Mouse (Mus musculus) embryo, embryonic 10.5 days (tissue): Measurements from ENCODE around the gene Rad9a.
"Not testable (repeated sequence)": the region's sequence is repeated elsewhere in the genome, so short reads cannot be mapped to it uniquely, and the experiment has no call there.

Experiments used
- DNase-seq: peaks from one replicate; pipeline ENCODE4 v3.0.0-alpha.2; 2015; ENCODE audit warnings: low spot score

Rad9a gene

DNA sequence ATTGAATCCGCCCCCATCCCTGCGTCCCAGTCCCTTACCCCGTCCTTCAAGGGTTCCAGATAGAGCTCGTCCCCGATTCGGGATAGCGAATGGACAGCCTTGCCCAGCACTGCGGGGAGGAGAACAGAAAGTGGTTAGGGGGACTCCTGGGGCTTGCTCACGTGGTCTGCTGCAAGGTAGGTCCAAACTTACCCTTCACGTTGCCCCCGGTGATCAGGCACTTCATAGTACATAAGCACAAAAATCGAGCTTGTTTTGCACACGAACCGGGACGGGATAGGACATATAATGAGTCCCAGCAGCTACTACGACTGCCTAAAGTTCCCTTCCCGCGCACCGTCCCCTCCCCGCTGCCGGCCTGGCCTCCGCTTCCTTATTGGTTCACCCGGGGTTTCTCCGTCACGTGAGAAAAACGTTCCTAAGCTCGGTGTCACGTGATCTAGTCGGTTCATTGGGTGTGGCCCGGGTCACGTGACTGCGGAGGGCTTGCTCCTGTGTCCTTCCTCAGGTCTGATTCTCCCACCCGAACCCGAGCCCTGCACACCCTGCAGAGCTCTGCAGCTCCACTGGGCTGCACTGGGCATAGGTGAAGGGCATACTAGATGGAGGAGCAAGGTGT is at the start of gene Rad9a:
Gene Rad9a (minus strand): TSS at position 372 of the 619 bp plus-strand sequence.
- peak; percentile 100 for DNase-seq

GRCm38 (mm10) chr19:4248683-4249082 is 47.2 kb upstream of the Rad9a start:
- DNase-seq = not testable (repeated sequence)

DNA sequence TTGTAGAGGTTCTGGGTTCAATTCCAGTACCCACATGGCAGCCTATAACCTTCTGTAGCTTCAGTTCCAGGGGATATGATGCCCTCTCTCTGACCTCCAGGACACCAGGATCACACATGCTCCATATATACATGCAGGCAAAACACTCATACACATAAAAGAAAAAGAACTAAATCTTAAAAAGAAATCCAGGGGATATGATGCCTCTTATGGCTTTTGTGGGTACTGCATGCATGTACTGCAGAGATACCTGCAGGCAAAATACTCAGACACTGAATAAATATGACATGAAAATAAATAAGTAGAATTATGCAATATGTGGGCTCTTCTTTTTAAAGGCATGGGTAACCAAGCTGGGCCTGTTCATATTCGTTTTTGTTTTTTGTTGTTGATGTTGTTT is 45.5 kb upstream of the Rad9a start:
- DNase-seq = no peak

- no peak for DNase-seq
Measured at GRCm38 (mm10) chr19:4244775-4245174, 43.3 kb upstream of the Rad9a start.

GRCm38 (mm10) chr19:4242416-4242815 is 41.0 kb upstream of the Rad9a start:
- no peak for DNase-seq

- peak; percentile 66 for DNase-seq
Measured at GRCm38 (mm10) chr19:4240247-4240668, 38.8 kb upstream of the Rad9a start.

DNA sequence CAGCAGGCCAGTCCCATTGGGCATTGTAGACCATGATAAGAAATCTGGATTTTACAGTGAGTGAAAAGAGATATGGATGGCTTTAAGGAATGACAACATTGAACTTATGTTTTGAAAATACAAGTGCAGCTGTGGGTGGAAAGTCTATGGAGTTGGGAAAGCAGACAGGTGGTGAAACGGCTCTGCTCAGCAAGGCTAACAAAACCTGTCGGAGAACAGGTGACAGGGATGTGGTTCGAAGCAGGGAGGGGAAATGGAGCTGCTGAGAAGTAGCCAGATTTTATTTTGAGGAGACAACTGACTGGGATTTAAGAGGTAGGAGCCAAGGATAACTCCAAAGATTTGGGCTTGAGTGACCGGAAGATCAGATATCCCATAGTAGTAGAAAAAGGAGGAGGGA is 33.1 kb upstream of the Rad9a start:
- DNase-seq = no peak

DNA sequence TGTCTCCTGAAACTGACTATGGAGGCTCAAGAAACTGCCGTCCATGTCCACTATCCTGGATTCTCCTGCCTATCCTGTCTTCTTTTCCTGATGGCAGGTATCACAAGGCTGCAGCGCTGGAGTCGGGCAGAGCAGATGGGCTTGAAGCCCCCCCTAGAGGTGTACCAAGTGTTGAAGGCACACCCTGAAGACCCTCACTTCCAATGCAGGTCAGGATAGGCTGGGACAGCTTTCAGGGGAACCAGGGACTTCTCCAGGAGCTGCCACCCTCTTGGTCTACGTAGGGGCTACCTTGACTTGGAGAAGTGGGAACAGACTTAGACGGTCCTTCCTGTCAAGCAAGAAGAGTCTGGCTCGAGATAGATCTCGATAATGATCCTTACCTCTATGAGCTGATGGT is 31.2 kb upstream of the Rad9a start:
- DNase-seq = no peak

- no peak for DNase-seq
Measured at GRCm38 (mm10) chr19:4232186-4232572, 30.7 kb upstream of the Rad9a start.

DNA sequence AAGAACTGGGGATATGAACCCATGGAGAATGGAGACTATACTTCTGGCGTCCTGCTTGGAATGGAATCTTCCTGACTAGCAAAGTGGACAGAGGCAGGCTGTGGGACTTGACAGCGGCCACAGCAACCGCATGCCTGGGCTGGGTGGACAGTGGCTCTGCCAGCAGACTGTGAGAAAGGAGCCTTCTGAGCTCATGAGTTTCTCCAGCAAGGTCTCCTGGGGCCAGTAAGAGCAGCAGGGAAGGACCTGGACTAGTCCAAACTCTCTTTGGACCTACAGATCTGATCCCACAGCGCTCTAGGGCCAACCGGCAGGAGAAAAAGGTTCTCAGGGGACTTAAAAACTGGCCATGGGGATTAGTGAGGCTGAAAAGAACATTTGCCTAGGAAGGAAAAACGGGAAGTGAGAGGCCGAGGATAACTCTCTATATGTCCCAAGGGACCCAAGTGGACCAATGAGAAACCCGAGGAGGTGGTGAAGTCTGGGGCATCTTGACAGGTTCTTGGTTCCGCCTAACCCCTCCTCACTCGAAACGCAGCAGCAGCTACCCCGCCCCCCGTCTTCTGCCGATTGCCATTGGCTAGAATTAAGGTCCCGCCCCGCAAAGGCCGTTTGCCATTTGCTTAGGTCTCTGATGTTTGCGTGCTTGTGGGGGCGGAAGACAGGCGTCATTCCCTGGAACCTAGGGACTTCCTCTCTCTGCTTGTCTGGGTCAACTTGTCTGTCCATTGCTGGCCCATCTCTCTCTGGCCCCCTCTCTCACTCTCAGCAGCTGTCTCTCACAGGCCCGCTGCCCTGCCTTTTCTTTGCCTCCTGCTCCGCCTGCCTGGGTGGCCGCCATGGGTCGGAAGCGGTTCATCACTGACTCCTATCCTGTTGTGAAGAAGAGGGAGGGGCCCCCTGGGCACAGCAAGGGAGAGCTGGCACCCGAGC is 30.1 kb upstream of the Rad9a start, which contains the start of gene Pold4:
Gene Pold4 (plus strand): TSS at position 647 of the 933 bp plus-strand sequence.
- DNase-seq = peak; percentile 97

GRCm38 (mm10) chr19:4230415-4230814 is 29.0 kb upstream of the Rad9a start:
- DNase-seq = no peak

DNA sequence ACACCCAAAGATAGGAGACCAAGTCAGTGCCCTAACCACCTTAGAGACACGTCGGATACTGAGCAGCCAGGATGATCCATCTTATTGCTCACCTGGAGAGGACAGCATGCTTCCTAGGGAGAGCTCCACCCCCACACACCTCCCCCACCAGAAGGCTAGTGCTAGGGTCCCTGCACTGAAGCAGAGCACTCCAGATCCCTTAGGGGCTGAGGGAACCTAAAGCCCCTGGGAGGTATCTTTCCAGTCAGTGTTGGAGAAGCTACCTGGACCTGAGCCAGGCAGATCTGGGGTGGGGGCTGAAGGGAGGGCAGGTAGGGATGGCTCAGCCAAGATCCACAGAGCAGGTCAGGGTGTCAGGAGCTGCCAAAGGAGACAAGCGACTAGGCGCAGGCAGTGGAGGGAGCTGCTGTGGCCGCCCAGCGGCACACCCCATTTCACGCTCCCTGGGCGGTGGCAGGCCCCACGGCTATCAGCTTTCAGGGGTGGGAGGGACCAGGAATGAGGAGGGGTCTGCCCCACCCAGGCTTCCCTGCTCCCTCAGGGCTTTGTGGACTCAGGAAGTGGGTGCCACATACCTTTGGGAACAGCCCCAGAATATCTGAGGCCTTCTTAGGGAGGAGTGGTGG is 28.1 kb upstream of the Rad9a start:
- DNase-seq = no peak

DNA sequence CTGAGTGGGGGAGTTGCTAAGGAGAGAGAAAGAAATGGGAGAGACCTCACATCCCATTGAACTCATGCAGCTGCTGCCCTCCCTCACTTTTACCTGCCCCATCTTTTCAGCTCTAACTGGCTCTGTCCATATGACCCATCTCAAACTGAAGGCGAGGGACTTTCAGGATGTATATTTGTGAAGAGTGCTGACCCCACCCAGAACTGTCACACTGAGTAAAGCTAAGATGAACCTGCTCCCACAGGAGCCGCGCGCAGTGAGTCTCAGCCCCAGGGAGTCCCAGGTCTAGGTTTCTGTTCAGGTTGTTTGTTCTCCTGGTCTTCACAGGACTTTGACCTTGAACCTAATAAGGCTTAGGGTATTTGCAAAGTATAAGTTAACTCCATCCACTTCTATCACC is 27.4 kb upstream of the Rad9a start:
- DNase-seq = no peak

GRCm38 (mm10) chr19:4227894-4228678 is 26.6 kb upstream of the Rad9a start:
- DNase-seq = peak; percentile 93

DNA sequence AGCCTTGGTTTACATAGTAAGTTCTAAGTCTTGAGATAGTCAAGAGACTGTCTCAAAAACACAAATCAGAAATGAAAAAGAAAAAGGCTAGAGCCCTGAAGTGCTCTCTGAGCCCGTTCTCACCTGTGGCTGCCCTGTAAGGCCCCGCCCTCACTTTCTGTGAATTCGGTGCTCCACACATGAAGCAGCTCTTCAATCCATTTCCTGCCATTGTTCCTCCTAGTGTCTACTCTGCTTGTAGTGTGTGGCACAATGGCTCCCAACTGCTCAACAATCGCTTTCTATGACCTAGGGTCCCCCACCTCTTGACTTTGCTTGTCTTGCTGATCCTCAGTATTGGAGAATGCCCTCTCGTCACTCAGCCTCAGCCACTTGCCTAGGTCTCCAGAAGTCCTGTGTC is 26.0 kb upstream of the Rad9a start:
- DNase-seq = no peak

- DNase-seq = no peak
Measured at GRCm38 (mm10) chr19:4226779-4227178, 25.3 kb upstream of the Rad9a start.

GRCm38 (mm10) chr19:4222165-4222564 is 20.7 kb upstream of the Rad9a start:
- no peak for DNase-seq

DNA sequence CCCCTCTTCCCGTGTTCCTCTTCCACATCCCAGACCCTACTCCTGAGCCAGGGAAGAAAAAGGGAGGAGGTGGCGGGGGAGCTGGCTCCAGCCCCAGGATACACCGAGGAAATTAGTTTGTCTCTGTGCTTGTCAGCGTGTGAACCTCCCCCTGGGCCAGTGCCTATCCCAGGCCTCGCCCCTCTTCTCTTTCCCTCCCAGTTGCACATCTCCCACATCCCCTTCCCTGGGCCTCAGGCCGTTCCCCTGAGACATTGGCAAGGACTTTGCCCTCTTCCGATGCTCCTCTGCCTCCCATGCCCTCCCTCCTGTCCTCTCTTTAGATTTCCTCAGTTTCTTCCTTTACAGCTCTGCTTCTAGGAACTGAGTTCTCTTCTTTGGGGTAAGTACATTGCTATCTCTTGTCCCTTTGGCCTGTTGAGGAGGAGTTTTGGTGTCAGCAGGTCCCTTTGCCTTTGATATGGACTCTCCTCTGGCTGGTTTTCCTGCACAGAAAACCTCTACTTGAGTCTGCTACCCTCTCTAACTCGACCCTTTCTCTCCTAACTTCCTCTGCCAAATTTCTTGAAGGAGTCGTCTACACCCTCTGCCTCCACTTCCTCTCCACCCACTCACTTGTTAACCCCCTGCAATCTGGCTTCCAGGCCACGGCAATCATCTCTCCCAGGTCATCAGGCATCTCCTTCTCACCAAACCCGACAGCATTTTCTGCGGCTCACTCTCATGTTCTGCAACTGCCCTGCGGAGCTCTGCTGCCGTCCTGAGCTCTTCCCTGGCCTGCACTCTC is 19.7 kb upstream of the Rad9a start:
- DNase-seq = no peak

GRCm38 (mm10) chr19:4220416-4220815 is 19.0 kb upstream of the Rad9a start:
- no peak for DNase-seq

GRCm38 (mm10) chr19:4219943-4220342 is 18.5 kb upstream of the Rad9a start:
- no peak for DNase-seq

DNA sequence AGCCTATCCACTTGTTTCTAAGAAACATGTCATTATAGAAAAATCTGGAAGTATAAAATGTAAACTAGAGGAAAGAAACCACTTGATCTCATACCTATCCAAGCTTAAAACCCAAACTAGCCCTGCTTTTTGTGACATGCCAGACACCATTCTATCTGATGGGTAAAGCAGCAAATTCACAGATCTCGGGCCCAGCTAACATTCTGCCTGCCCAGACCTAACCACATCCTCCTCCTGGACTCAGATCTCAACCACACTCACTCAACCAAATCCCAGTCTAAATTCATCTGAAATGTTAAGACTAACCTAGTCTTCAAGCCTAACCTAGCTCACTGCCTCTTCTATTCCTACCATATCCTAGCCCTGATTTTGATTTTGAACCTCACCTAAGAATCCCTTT is 17.3 kb upstream of the Rad9a start:
- DNase-seq = no peak
